Mouse (Mus musculus) megakaryocyte, embryonic 14.5 days (primary cell): ENCODE measurements around the gene Guf1.

Experiments
- FLI1 ChIP-seq: IDR thresholded peaks from 2 replicates; pipeline ENCODE4 v1.6.1; 2012; ENCODE audit warnings: low read length, inconsistent platforms, mixed read lengths
- GATA1 ChIP-seq: IDR thresholded peaks from 3 replicates; pipeline ENCODE4 v1.6.1; 2012; ENCODE audit warnings: mixed read lengths, low read length, inconsistent platforms, borderline replicate concordance

- TF ChIP-seq GATA1 (no peak), FLI1 (no peak)
These were observed 747 bp downstream of the Guf1 start for GRCm38 (mm10) chr5:69557404-69557935.
